Mouse (Mus musculus) layer of hippocampus, adult 2 months (tissue): ENCODE results near the gene Slc25a4. TPM values are rescaled to one million over a fixed set of nuclear protein-coding genes. Genes with fewer than 3 reads are reported as not detected.

Source experiments
- DNase-seq, 2 experiments: peaks; one replicate each; pipeline ENCODE4 v3.0.0; 2022; ENCODE audit warnings: low spot score in 2 of 2
- H3K27ac ChIP-seq: fragments of 200-600 bp; 2 replicates; pipeline ENCODE4 v1.8.1; 2022
- H3K4me3 ChIP-seq: fragments of 200-600 bp; 2 replicates; pipeline ENCODE4 v1.8.1; 2022; ENCODE audit warnings: mild to moderate bottlenecking
- CTCF ChIP-seq: fragments of 200-600 bp; conservative IDR thresholded peaks from 2 replicates; pipeline ENCODE4 v1.8.1; 2022; ENCODE audit warnings: antibody characterized with exemption, mild to moderate bottlenecking, moderate library complexity
- microRNA-seq, 2 experiments: library from miRNA; unstranded; fragments of <30 nt; microRNA quantifications; one replicate each; pipeline ENCODE4 v1.2.0; 2021
- total RNA-seq, 2 experiments: library from RNA; stranded (reverse); gene quantifications; 2 replicates each; pipeline ENCODE4 v1.2.3; 2021

The Slc25a4 gene
- total RNA-seq, 2 experiments from 2014 or later, result 549 to 572 TPM

- Histone ChIP-seq H3K27ac (no peak overlapping the region), H3K4me3 (no peak overlapping the region)
- TF ChIP-seq CTCF, result no peak
- no peak for DNase-seq
These were observed 18.0 kb downstream of the Slc25a4 start for GRCm38 (mm10) chr8:46193100-46193499.

GRCm38 (mm10) chr8:46185361-46185760 lies 25.7 kb downstream of the Slc25a4 start:
- Histone ChIP-seq H3K4me3 (no peak overlapping the region), H3K27ac (no peak overlapping the region)
- peak; percentile 84 for TF ChIP-seq CTCF
- DNase-seq, result peak; percentile 64 to 68

GRCm38 (mm10) chr8:46180136-46180535 lies 30.9 kb downstream of the Slc25a4 start:
- TF ChIP-seq CTCF, result no peak
- H3K4me3 ChIP-seq, result no peak overlapping the region
- H3K27ac ChIP-seq, result no peak overlapping the region
- DNase-seq, result no peak

- H3K27ac ChIP-seq, result no peak overlapping the region
- no peak for TF ChIP-seq CTCF
- H3K4me3 ChIP-seq, result no peak overlapping the region
- no peak for DNase-seq
These were observed 37.4 kb downstream of the Slc25a4 start for GRCm38 (mm10) chr8:46173651-46174050.

GRCm38 (mm10) chr8:46163870-46164190 lies 47.3 kb downstream of the Slc25a4 start:
- TF ChIP-seq CTCF, result no peak
- Histone ChIP-seq H3K27ac (peak overlapping the region; percentile 96), H3K4me3 (peak overlapping the region; percentile 79)
- no peak for DNase-seq

GRCm38 (mm10) chr8:46162953-46163869 lies 47.9 kb downstream of the Slc25a4 start:
- no peak; the same call in 1 of the 2 replicates for TF ChIP-seq CTCF
- peak overlapping the region; percentile 79 for H3K4me3 ChIP-seq
- H3K27ac ChIP-seq, result peak overlapping the region; percentile 96
- DNase-seq, result peak; percentile 96 to 97

Small RNA genes lying within 50 kb of the gene (microRNA-seq; reads per million reads assigned to microRNA genes)
- gene Gm23812, result 0 reads per million in 2 experiments

Other genes with a start within 250 kb of the Slc25a4 start
- gene 1700029J07Rik, start 236.0 kb downstream of the Slc25a4 start, total RNA-seq, result 1 to 10 TPM; 2.4 to 3.3 TPM
- 10 to 100 TPM; 48.2 to 51.3 TPM for gene Ufsp2, start 235.8 kb downstream of the Slc25a4 start, total RNA-seq
- under 1 TPM in 1 of 2 experiments, not detected in 1; 0.29 TPM for gene Lrp2bp, start 212.0 kb downstream of the Slc25a4 start, total RNA-seq
- gene Ankrd37, start 205.6 kb downstream of the Slc25a4 start, total RNA-seq, result 10 to 100 TPM in 1 of 2 experiments, 1 to 10 TPM in 1; 9.1 to 11.2 TPM
- gene Cfap97, start 59.5 kb downstream of the Slc25a4 start, total RNA-seq, result 10 to 100 TPM; 25.2 to 26.2 TPM
- 10 to 100 TPM; 41.8 to 45.3 TPM for gene Snx25, start 59.1 kb downstream of the Slc25a4 start, total RNA-seq
- gene Helt, start 83.4 kb upstream of the Slc25a4 start, total RNA-seq, result not detected